Mouse (Mus musculus) macrophage (primary cell): ENCODE results near the gene Pard3b. TPM values are rescaled to one million over a fixed set of nuclear protein-coding genes. Genes with fewer than 3 reads are reported as not detected.

ENCODE experiments used
- H3K27ac ChIP-seq: fragments of 350-480 bp; formaldehyde crosslinking; 2 replicates; pipeline ENCODE4 v1.9.0; 2021
- H3K36me3 ChIP-seq: fragments of 350-480 bp; formaldehyde crosslinking; 2 replicates; pipeline ENCODE4 v1.9.0; 2021; ENCODE audit errors: inconsistent target
- H3K4me3 ChIP-seq: fragments of 350-480 bp; formaldehyde crosslinking; 2 replicates; pipeline ENCODE4 v1.9.0; 2021; ENCODE audit errors: inconsistent target
- H3K79me2 ChIP-seq: fragments of 350-480 bp; formaldehyde crosslinking; 2 replicates; pipeline ENCODE4 v1.9.0; 2021; ENCODE audit errors: inconsistent target
- WGBS: methylation state at CpG from one replicate; pipeline ENCODE4 v1.1.7; 2026; ENCODE audit warnings: inconsistent platforms; ENCODE audit not compliant: missing documents; 5-methylcytosine and 5-hydroxymethylcytosine counted together
- polyA plus RNA-seq: library from polyadenylated mRNA; stranded (reverse); fragments of 250-400 nt; gene quantifications from 3 replicates; pipeline ENCODE4 v1.2.4, GENCODE M21; 2018; ENCODE audit warnings: inconsistent platforms

Gene Pard3b
- polyA plus RNA-seq, 1 experiment from 2014 or later: 0.11 TPM

DNA sequence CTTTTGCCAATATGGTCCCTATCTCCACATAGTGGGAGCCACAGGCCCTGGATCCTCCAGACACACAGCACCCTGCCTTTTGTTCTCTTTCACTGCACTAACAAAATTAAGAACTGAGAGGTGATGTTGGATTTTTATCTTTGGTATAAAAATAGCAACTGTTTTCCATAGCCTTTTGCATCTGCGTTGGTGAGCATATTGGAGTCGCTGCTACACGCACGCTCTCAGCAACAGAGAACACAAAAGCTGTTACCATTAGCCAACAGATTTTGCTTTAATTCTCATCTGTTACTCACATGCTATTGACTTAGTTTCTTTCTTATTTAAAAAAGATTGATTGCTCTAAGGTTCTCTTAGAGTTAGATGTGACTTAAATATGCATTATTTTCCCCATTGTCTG is 709.7 kb downstream of the Pard3b start:
- Histone ChIP-seq H3K36me3 (no peaks in the 10 kb centered on the region), H3K4me3 (no peak overlapping the region), H3K27ac (no peak overlapping the region), H3K79me2 (no peaks in the 10 kb centered on the region)
- WGBS: 98% methylated on average over 4 of the region's 4 CpGs

DNA sequence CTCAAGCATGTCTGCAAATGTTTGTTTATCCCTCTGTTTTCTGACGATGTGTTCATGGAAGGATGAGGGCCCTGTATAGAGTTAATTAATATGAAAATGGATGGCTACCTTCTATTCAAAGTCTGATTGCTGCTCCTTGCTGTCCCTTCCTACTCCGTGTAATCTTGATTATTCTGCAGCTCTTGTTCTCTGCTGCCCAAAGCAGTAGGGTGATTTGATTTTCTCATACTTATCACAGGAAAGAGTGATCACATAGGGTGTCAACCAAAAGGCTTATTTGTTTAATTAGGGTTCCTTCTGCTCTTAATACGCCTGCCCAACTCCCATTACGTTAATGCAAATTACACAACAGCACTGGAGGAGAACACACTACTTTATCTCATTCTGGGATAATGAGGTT is 716.9 kb downstream of the Pard3b start:
- WGBS: 92% methylated on average over 4 of the region's 4 CpGs
- H3K27ac ChIP-seq: no peak overlapping the region
- no peaks in the 10 kb centered on the region for H3K79me2 ChIP-seq
- no peak overlapping the region for H3K4me3 ChIP-seq
- H3K36me3 ChIP-seq: no peaks in the 10 kb centered on the region

- Histone ChIP-seq H3K4me3 (no peak overlapping the region), H3K27ac (no peak overlapping the region), H3K36me3 (no peaks in the 10 kb centered on the region), H3K79me2 (no peaks in the 10 kb centered on the region)
- WGBS: 96% methylated on average over 7 of the region's 7 CpGs
Measured at GRCm38 (mm10) chr1:62374427-62375050, 735.9 kb downstream of the Pard3b start.

DNA sequence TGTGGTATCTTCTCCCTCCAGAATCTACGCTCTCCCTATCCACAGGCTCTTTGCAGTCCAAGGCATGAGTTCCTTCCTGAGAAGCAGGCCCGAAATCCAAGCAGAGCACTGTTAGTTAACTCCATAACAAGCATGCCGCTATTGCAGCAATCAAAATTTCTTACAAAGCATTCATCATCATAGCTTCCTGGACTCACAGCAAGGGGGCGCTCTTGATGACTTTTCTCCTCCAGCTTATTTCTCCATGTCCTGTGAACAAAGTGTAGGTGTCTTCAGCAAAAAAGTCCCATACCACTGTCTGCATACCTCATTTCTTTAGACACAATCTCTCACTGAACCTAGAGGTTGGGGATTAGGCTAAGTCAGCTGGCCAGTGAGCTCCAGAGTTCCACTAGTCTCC is 739.7 kb downstream of the Pard3b start:
- H3K4me3 ChIP-seq: no peak overlapping the region
- WGBS: 98% methylated on average over 4 of the region's 4 CpGs

DNA sequence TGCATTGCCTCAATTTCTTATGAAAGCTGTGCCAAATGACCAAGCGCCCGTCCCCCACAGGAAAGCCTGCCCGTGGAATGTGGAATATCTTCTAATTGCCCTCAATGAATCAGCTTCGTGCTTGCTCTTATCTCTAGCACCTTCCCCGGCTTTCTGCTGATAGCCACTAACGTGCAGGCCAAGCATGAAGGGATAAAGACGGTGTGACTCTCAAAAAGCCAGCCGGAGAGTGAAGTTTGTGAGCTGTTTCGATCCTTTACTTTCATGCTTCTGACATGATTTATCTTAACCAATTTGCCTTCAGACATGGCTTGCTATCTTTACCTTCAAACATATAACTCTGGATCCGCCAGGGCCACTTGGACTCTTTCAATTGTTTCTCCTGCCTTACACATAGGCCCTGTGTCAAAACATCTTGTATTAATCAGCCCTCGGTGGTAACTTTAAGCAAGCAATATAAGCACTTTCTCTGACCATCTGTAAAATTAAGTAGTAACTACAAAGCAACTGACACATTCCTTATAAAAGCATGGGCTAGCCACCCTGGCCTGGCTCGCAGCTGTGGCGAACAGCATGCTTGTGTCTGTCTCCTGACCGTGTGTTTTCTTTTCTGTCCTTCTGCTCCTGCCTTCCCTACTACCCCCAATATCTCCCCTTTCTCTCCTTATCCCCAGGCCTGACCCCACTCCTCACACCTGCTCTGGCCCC is 744.3 kb downstream of the Pard3b start:
- WGBS: 91% methylated on average over 14 of the region's 14 CpGs
- Histone ChIP-seq H3K36me3 (no peaks in the 10 kb centered on the region), H3K4me3 (no peak overlapping the region), H3K27ac (no peak overlapping the region), H3K79me2 (no peaks in the 10 kb centered on the region)

More for the DNA sequence above, 739.7 kb downstream of the Pard3b start:
- H3K79me2 ChIP-seq: no peaks in the 10 kb centered on the region
- no peak overlapping the region for H3K27ac ChIP-seq
- no peaks in the 10 kb centered on the region for H3K36me3 ChIP-seq

GRCm38 (mm10) chr1:62384241-62384640 is 745.6 kb downstream of the Pard3b start:
- Histone ChIP-seq H3K4me3 (no peak overlapping the region), H3K27ac (no peak overlapping the region), H3K79me2 (no peaks in the 10 kb centered on the region), H3K36me3 (no peaks in the 10 kb centered on the region)
- WGBS: 100% methylated on average over 1 of the region's 1 CpGs

DNA sequence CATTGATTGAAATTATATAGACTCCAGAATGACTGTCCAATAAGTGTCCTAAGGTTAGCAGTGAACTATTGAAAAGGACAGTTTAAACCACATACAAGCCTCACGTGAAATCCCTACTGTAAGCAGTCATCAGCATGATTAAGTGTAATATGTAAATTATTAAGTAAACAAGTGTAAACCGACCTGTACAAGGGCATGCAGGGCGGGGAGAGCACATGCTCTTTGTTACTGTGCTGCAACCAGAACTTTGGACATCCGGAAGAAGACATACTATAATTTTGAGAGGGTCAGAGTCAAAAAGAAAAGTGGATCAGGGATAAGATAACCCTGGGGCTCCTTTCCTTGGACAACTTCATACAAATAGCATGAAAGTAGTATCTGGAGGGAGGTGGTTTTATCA is 749.4 kb downstream of the Pard3b start:
- 90% methylated on average over 3 of the region's 4 CpGs for WGBS
- H3K79me2 ChIP-seq: no peaks in the 10 kb centered on the region
- no peaks in the 10 kb centered on the region for H3K36me3 ChIP-seq
- H3K4me3 ChIP-seq: no peak overlapping the region
- H3K27ac ChIP-seq: no peak overlapping the region

- WGBS: 9% methylated on average over 4 of the region's 4 CpGs
- Histone ChIP-seq H3K79me2 (no peaks in the 10 kb centered on the region), H3K4me3 (no peak overlapping the region), H3K36me3 (no peaks in the 10 kb centered on the region), H3K27ac (no peak overlapping the region)
Measured at GRCm38 (mm10) chr1:62392863-62393262, 754.2 kb downstream of the Pard3b start.

DNA sequence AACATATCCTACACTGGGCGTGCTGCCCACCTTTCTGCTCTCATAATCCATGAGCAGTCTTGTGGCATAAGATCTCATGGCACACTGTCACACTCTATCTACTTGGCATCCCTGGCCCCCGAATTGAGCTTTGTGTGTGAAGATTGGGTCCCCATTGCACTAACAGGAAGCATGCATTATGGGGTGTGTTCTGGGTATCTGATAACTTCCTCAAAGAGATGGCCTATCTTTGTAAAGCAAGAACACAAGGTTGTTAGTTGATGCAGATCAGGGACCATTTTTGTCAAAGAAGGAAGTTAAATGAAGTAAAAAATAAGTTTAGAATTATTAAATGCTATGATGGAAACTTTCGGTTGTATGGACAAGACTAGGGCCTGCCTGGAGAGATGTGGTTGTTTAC is 755.9 kb downstream of the Pard3b start:
- WGBS: 52% methylated on average over 3 of the region's 3 CpGs

GRCm38 (mm10) chr1:62398261-62398660 is 759.6 kb downstream of the Pard3b start:
- no peak overlapping the region for H3K4me3 ChIP-seq
- H3K79me2 ChIP-seq: no peaks in the 10 kb centered on the region
- H3K36me3 ChIP-seq: no peaks in the 10 kb centered on the region
- WGBS: 74% methylated on average over 3 of the region's 3 CpGs
- H3K27ac ChIP-seq: no peak overlapping the region

More for the DNA sequence above, 755.9 kb downstream of the Pard3b start:
- H3K27ac ChIP-seq: no peak overlapping the region
- H3K79me2 ChIP-seq: no peaks in the 10 kb centered on the region
- no peaks in the 10 kb centered on the region for H3K36me3 ChIP-seq
- no peak overlapping the region for H3K4me3 ChIP-seq

GRCm38 (mm10) chr1:62398738-62399137 is 760.1 kb downstream of the Pard3b start:
- Histone ChIP-seq H3K36me3 (no peaks in the 10 kb centered on the region), H3K79me2 (no peaks in the 10 kb centered on the region), H3K27ac (no peak overlapping the region), H3K4me3 (no peak overlapping the region)
- 84% methylated on average over 4 of the region's 4 CpGs for WGBS

DNA sequence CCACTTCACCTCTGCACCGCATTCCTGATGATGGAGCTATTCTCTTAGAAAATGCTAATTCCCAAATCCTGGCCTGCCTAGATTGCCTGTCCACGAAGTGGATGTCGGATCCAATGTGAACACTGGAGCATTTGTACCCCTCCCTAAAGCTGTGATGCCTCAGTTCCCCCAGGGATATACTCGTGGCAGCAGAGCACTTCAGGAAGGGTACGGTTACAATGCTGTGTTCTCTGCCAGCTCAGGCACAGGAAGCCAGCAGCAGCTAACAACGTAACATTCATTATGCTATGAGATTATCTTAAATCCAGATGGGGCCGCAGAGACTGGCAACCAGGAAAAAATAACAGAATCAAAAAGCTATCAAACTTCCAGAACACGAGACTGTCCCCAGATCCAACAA is 766.4 kb downstream of the Pard3b start:
- 86% methylated on average over 7 of the region's 8 CpGs for WGBS
- Histone ChIP-seq H3K79me2 (no peaks in the 10 kb centered on the region), H3K4me3 (no peak overlapping the region), H3K27ac (no peak overlapping the region), H3K36me3 (no peaks in the 10 kb centered on the region)

- WGBS: 97% methylated on average over 2 of the region's 2 CpGs
- Histone ChIP-seq H3K27ac (no peak overlapping the region), H3K79me2 (no peaks in the 10 kb centered on the region), H3K36me3 (no peaks in the 10 kb centered on the region), H3K4me3 (no peak overlapping the region)
Measured at GRCm38 (mm10) chr1:62411368-62411767, 772.7 kb downstream of the Pard3b start.

DNA sequence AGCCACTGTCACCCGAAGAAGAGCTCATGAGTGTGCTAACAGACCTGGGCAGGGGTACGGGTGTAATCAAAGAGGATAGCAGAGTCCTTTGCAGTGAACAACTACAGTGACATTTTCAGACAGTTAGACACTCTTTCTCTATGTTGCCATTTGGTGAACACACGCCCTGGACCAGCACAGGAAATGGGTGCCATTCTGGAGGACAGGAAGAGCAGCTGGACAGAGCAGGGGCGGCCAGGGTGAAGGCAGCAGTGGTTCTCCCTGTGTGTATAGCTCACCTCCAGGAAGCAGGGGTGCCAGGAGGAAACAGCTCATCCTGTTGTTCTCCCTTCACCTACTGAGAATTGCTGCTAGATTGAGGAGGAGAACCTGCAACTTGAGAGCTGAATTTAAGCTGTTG is 773.4 kb downstream of the Pard3b start:
- Histone ChIP-seq H3K27ac (no peak overlapping the region), H3K4me3 (no peak overlapping the region), H3K36me3 (no peaks in the 10 kb centered on the region), H3K79me2 (no peaks in the 10 kb centered on the region)
- 36% methylated on average over 4 of the region's 4 CpGs for WGBS

GRCm38 (mm10) chr1:62412988-62413387 is 774.4 kb downstream of the Pard3b start:
- no peaks in the 10 kb centered on the region for H3K36me3 ChIP-seq
- no peak overlapping the region for H3K4me3 ChIP-seq
- no peaks in the 10 kb centered on the region for H3K79me2 ChIP-seq
- 70% methylated on average over 3 of the region's 3 CpGs for WGBS
- no peak overlapping the region for H3K27ac ChIP-seq
